Mouse (Mus musculus) hindbrain, postnatal 0 days (tissue): ENCODE data around the gene Spcs2. TPM values are rescaled to one million over a fixed set of nuclear protein-coding genes. Genes with fewer than 3 reads are reported as not detected.

Experiments used
- ATAC-seq: fragments of 200-750 bp; cut with Nextera tagmentation; 2 replicates; pipeline ENCODE4 v1.8.0; 2017; ENCODE audit warnings: mild to moderate bottlenecking, moderate TSS enrichment, moderate library complexity
- DNase-seq: peaks from one replicate; pipeline ENCODE4 v3.0.0-alpha.2; 2015; ENCODE audit warnings: low spot score
- H3K27ac ChIP-seq: fragments of 300-500 bp; sonication (generic); 2 replicates; pipeline ENCODE4 v1.5.1; 2014; ENCODE audit warnings: mild to moderate bottlenecking
- H3K27me3 ChIP-seq: fragments of 300-500 bp; sonication (generic); 2 replicates; pipeline ENCODE4 v1.6.1; 2014; ENCODE audit warnings: low read length, mixed read lengths; ENCODE audit not compliant: insufficient read depth
- H3K36me3 ChIP-seq: fragments of 300-500 bp; sonication (generic); 2 replicates; pipeline ENCODE4 v1.6.1; 2014; ENCODE audit warnings: low read length, mixed read lengths; ENCODE audit not compliant: insufficient read depth
- H3K4me1 ChIP-seq: fragments of 300-500 bp; sonication (generic); 2 replicates; pipeline ENCODE4 v1.6.1; 2014; ENCODE audit warnings: antibody characterized with exemption, low read length, mixed read lengths; ENCODE audit not compliant: insufficient read depth
- H3K4me2 ChIP-seq: fragments of 300-500 bp; sonication (generic); 2 replicates; pipeline ENCODE4 v1.6.1; 2014; ENCODE audit warnings: low read depth, mild to moderate bottlenecking, low read length, moderate library complexity, mixed read lengths
- H3K4me3 ChIP-seq: fragments of 300-500 bp; sonication (generic); 2 replicates; pipeline ENCODE4 v1.5.1; 2014; ENCODE audit warnings: low read length
- H3K9ac ChIP-seq: fragments of 300-500 bp; sonication (generic); replicated peaks from 2 replicates; pipeline ENCODE4 v1.6.1; 2014; ENCODE audit warnings: mild to moderate bottlenecking, low read length, moderate library complexity, mixed read lengths
- H3K9me3 ChIP-seq: fragments of 300-500 bp; sonication (generic); 2 replicates; pipeline ENCODE4 v1.6.1; 2016; ENCODE audit warnings: low read length, mixed read lengths
- CTCF ChIP-seq: IDR thresholded peaks from 2 replicates; pipeline ENCODE4 v1.5.1; 2016; ENCODE audit warnings: antibody characterized with exemption, control low read depth, low read depth
- WGBS: fragments of 180-500 bp; shearing (Covaris S2); extraction: QIAGEN DNeasy Blood & Tissue Kit; methylation state at CpG from one replicate; pipeline ENCODE4 v1.1.7; 2014; 5-methylcytosine and 5-hydroxymethylcytosine counted together
- polyA plus RNA-seq: library from polyadenylated mRNA; unstranded; fragments of >200 nt; fragmentation: Nextera tagmentation; extraction: Ambion mirVana; gene quantifications from 2 replicates; pipeline ENCODE4 v1.2.1, GENCODE M21; 2015
- total RNA-seq: library from RNA; depleted of rRNA; stranded (reverse); fragments of >200 nt; gene quantifications from 2 replicates; pipeline ENCODE4 v1.2.3, GENCODE M21; 2014

Spcs2 gene
- total and polyA plus RNA-seq, 2 experiments from 2014 or later = 111 to 258 TPM

GRCm38 (mm10) chr7:99887743-99888142 is 24.5 kb upstream of the Spcs2 start:
- Histone ChIP-seq H3K9ac (no peak overlapping the region), H3K4me2 (no peak overlapping the region), H3K27ac (no peak overlapping the region), H3K27me3 (no peaks in the 10 kb centered on the region), H3K36me3 (no peaks in the 10 kb centered on the region), H3K9me3 (no peaks in the 10 kb centered on the region), H3K4me3 (no peak overlapping the region), H3K4me1 (0 out of 2 replicates have a peak, but pooled peaks cover 5% of the 10 kb centered on the region)
- no peak for TF ChIP-seq CTCF
- DNase-seq (no peak), ATAC-seq (no peak)

- ATAC-seq (no peak), DNase-seq (no peak)
- Histone ChIP-seq H3K4me1 (0 out of 2 replicates have a peak, but pooled peaks cover 5% of the 10 kb centered on the region), H3K27ac (no peak overlapping the region), H3K9ac (no peak overlapping the region), H3K9me3 (no peaks in the 10 kb centered on the region), H3K36me3 (no peaks in the 10 kb centered on the region), H3K4me3 (no peak overlapping the region), H3K27me3 (no peaks in the 10 kb centered on the region), H3K4me2 (no peak overlapping the region)
- TF ChIP-seq CTCF = no peak
- WGBS = 77% methylated on average over 2 of the region's 2 CpGs
These were observed 24.0 kb upstream of the Spcs2 start for GRCm38 (mm10) chr7:99887230-99887735.

- 42% methylated on average over 2 of the region's 2 CpGs for WGBS
- Histone ChIP-seq H3K4me1 (no peaks in the 10 kb centered on the region), H3K9me3 (no peaks in the 10 kb centered on the region), H3K27me3 (no peaks in the 10 kb centered on the region), H3K9ac (no peak overlapping the region), H3K27ac (no peak overlapping the region), H3K4me2 (no peak overlapping the region), H3K36me3 (no peaks in the 10 kb centered on the region), H3K4me3 (no peak overlapping the region)
- DNase-seq = peak; percentile 39
- peak; percentile 71 for ATAC-seq
- TF ChIP-seq CTCF = no peak
These were observed 15.0 kb upstream of the Spcs2 start for GRCm38 (mm10) chr7:99878254-99878653.

- peak; percentile 77 for ATAC-seq
- Histone ChIP-seq H3K4me2 (no peak overlapping the region), H3K27ac (no peak overlapping the region), H3K9me3 (no peaks in the 10 kb centered on the region), H3K4me1 (no peaks in the 10 kb centered on the region), H3K4me3 (no peak overlapping the region), H3K9ac (no peak overlapping the region), H3K36me3 (no peaks in the 10 kb centered on the region), H3K27me3 (no peaks in the 10 kb centered on the region)
- WGBS = 3% methylated on average over 3 of the region's 3 CpGs
- TF ChIP-seq CTCF = peak; percentile 93
- peak; percentile 94 for DNase-seq
These were observed 13.1 kb upstream of the Spcs2 start for GRCm38 (mm10) chr7:99876345-99876744.

GRCm38 (mm10) chr7:99875891-99876290 is 12.6 kb upstream of the Spcs2 start:
- Histone ChIP-seq H3K4me3 (no peak overlapping the region), H3K27ac (no peak overlapping the region), H3K9me3 (no peaks in the 10 kb centered on the region), H3K27me3 (no peaks in the 10 kb centered on the region), H3K9ac (no peak overlapping the region), H3K4me1 (no peaks in the 10 kb centered on the region), H3K4me2 (no peak overlapping the region), H3K36me3 (no peaks in the 10 kb centered on the region)
- TF ChIP-seq CTCF = no peak
- no peak for DNase-seq
- ATAC-seq = no peak
- 53% methylated on average over 5 of the region's 5 CpGs for WGBS

- DNase-seq (no peak), ATAC-seq (no peak)
- H3K9me3 ChIP-seq = no peaks in the 10 kb centered on the region
- H3K4me3 ChIP-seq = no peak overlapping the region
- no peak overlapping the region for H3K4me2 ChIP-seq
- no peaks in the 10 kb centered on the region for H3K36me3 ChIP-seq
- no peak for TF ChIP-seq CTCF
- no peak overlapping the region for H3K9ac ChIP-seq
- H3K4me1 ChIP-seq = no peaks in the 10 kb centered on the region
- no peaks in the 10 kb centered on the region for H3K27me3 ChIP-seq
- no peak overlapping the region for H3K27ac ChIP-seq
- 72% methylated on average over 6 of the region's 6 CpGs for WGBS
These were observed 10.7 kb upstream of the Spcs2 start for GRCm38 (mm10) chr7:99873965-99874364.

- Histone ChIP-seq H3K9me3 (no peaks in the 10 kb centered on the region), H3K4me2 (no peak overlapping the region), H3K4me3 (no peak overlapping the region), H3K9ac (no peak overlapping the region), H3K27ac (no peak overlapping the region), H3K36me3 (no peaks in the 10 kb centered on the region), H3K4me1 (no peaks in the 10 kb centered on the region), H3K27me3 (no peaks in the 10 kb centered on the region)
- DNase-seq (no peak), ATAC-seq (no peak)
- 75% methylated on average over 4 of the region's 4 CpGs for WGBS
- TF ChIP-seq CTCF = no peak
These were observed 6.0 kb upstream of the Spcs2 start for GRCm38 (mm10) chr7:99869296-99869695.
